In genomic region chr3:62395368-62395767, GRCm38 (mm10) we compare ENCODE assay signal across 23 mouse cellular contexts. TPM values are rescaled to one million over a fixed set of nuclear protein-coding genes. Genes with fewer than 3 reads are reported as not detected.
A peak's percentile ranks its signal among the peaks of the same experiment; 100 is the strongest.
DNase-seq lines count a peak whose midpoint lies in the region; ATAC-seq and TF ChIP-seq lines count a peak whose summit lies in the region.
"Had no signal": no experiment of that assay in that cellular context is flagged by ENCODE, and none has a peak within 500 bp of the region (broad histone marks: within the 10 kb centered on the region; RNA-seq: fewer than 3 reads in every experiment).

No protein-coding gene starts in this region.

- TF ChIP-seq POLR2A in kidney, adult 2 months (IDR thresholded peaks at IDR 0.05; ENCODE audit: low read depth, low read length), result no peak

- ATAC-seq in kidney, embryonic 15.5 days (replicated peaks; ENCODE audit: low FRiP score), result 0 out of 2 replicates have a peak, but pooled peaks have one; percentile 40
- ATAC-seq in stomach, embryonic 16.5 days (ENCODE audit: insufficient read depth, low FRiP score), result no peak
- ATAC-seq in stomach, postnatal 0 days (ENCODE audit: low FRiP score, low TSS enrichment), result no peak
- ATAC-seq in intestine, postnatal 0 days, result peak; percentile 44
- ATAC-seq: Patski had no signal

- H3K27ac ChIP-seq in kidney, embryonic 15.5 days, result no peak overlapping the region
- H3K27ac ChIP-seq in kidney, adult 2 months (ENCODE audit: insufficient read depth, low read depth, low read length), result no peak overlapping the region
- peak overlapping the region; percentile 6; the same call in 1 of the 2 replicates for H3K27ac ChIP-seq in stomach, embryonic 16.5 days (ENCODE audit: low read length)
- no peak overlapping the region for H3K27ac ChIP-seq in stomach, postnatal 0 days (replicated peaks)
- peak overlapping the region; percentile 46; the same call in 1 of the 2 replicates for H3K27ac ChIP-seq in intestine, postnatal 0 days (ENCODE audit: low read depth, low read length)
- H3K27ac ChIP-seq: limb, embryonic 15.5 days; liver, embryonic 14.5 days; lung, embryonic 15.5 days; midbrain, embryonic 10.5 days; neural tube, embryonic 15.5 days had no signal

- TF ChIP-seq CTCF in kidney, adult 2 months (conservative IDR thresholded peaks at IDR 0.05; ENCODE audit: insufficient read depth, insufficient read length, low read depth, low read length), result no peak
- no peak for TF ChIP-seq CTCF in stomach, postnatal 0 days (IDR thresholded peaks at IDR 0.05; ENCODE audit: low read depth)
- TF ChIP-seq CTCF in intestine, postnatal 0 days (IDR thresholded peaks at IDR 0.05; ENCODE audit: low read depth), result no peak

- no peak overlapping the region for H3K4me2 ChIP-seq in kidney, embryonic 15.5 days
- no peak overlapping the region for H3K4me2 ChIP-seq in stomach, embryonic 16.5 days (ENCODE audit: low read depth, low read length)
- H3K4me2 ChIP-seq in stomach, postnatal 0 days (replicated peaks; ENCODE audit: low read depth), result no peak overlapping the region
- H3K4me2 ChIP-seq in intestine, postnatal 0 days (replicated peaks; ENCODE audit: low read depth), result no peak overlapping the region
- H3K4me2 ChIP-seq: heart, embryonic 13.5 days; hindbrain, embryonic 12.5 days; limb, embryonic 15.5 days; lung, embryonic 15.5 days; neural tube, embryonic 15.5 days had no signal

- no peaks in the 10 kb centered on the region for H3K36me3 ChIP-seq in kidney, embryonic 15.5 days
- no peaks in the 10 kb centered on the region for H3K36me3 ChIP-seq in kidney, adult 2 months (ENCODE audit: control insufficient read depth, insufficient read depth, low read length)
- H3K36me3 ChIP-seq in stomach, embryonic 16.5 days (ENCODE audit: control insufficient read depth, insufficient read depth, low read length), result no peaks in the 10 kb centered on the region
- H3K36me3 ChIP-seq in stomach, postnatal 0 days (ENCODE audit: control insufficient read depth, insufficient read depth, low read length), result no peaks in the 10 kb centered on the region
- H3K36me3 ChIP-seq in intestine, postnatal 0 days (ENCODE audit: control insufficient read depth, insufficient read depth), result no peaks in the 10 kb centered on the region
- H3K36me3 ChIP-seq: embryonic facial prominence, embryonic 13.5 days; heart, embryonic 13.5 days; hindbrain, embryonic 12.5 days; limb, embryonic 15.5 days; lung, embryonic 15.5 days; midbrain, embryonic 10.5 days; neural tube, embryonic 15.5 days had no signal

- no peak for TF ChIP-seq EP300 in stomach, postnatal 0 days (optimal IDR thresholded peaks at IDR 0.05)

- peaks cover 13% of the 10 kb centered on the region for H3K4me1 ChIP-seq in kidney, embryonic 15.5 days
- H3K4me1 ChIP-seq in kidney, adult 2 months (ENCODE audit: control insufficient read depth, insufficient read depth, low read length), result no peaks in the 10 kb centered on the region
- H3K4me1 ChIP-seq in stomach, embryonic 16.5 days (ENCODE audit: control insufficient read depth, insufficient read depth, low read length), result peaks cover 7% of the 10 kb centered on the region; the same call in 1 of the 2 replicates
- 0 out of 2 replicates have a peak, but pooled peaks cover 2% of the 10 kb centered on the region for H3K4me1 ChIP-seq in stomach, postnatal 0 days (replicated peaks; ENCODE audit: control insufficient read depth, insufficient read depth)
- H3K4me1 ChIP-seq in intestine, postnatal 0 days (replicated peaks; ENCODE audit: control insufficient read depth, insufficient read depth, low read length), result 0 out of 2 replicates have a peak, but pooled peaks cover 6% of the 10 kb centered on the region

- no peaks in the 10 kb centered on the region for H3K27me3 ChIP-seq in kidney, embryonic 15.5 days
- no peaks in the 10 kb centered on the region for H3K27me3 ChIP-seq in kidney, adult 2 months (replicated peaks; ENCODE audit: control insufficient read depth, insufficient read depth, low read length)
- no peaks in the 10 kb centered on the region for H3K27me3 ChIP-seq in stomach, embryonic 16.5 days (ENCODE audit: control insufficient read depth, insufficient read depth, low read length)
- no peaks in the 10 kb centered on the region for H3K27me3 ChIP-seq in stomach, postnatal 0 days (ENCODE audit: control insufficient read depth, insufficient read depth, low read length)
- H3K27me3 ChIP-seq in intestine, postnatal 0 days (replicated peaks; ENCODE audit: control insufficient read depth, insufficient read depth, low read length), result no peaks in the 10 kb centered on the region
- H3K27me3 ChIP-seq: embryonic facial prominence, embryonic 13.5 days; heart, embryonic 13.5 days; hindbrain, embryonic 12.5 days; limb, embryonic 15.5 days; lung, embryonic 15.5 days; neural tube, embryonic 15.5 days had no signal

- H3K9me3 ChIP-seq in kidney, embryonic 15.5 days (replicated peaks), result no peaks in the 10 kb centered on the region
- no peaks in the 10 kb centered on the region for H3K9me3 ChIP-seq in stomach, embryonic 16.5 days (replicated peaks; ENCODE audit: control insufficient read depth, low read length)
- H3K9me3 ChIP-seq in stomach, postnatal 0 days (ENCODE audit: control insufficient read depth, low read length), result no peaks in the 10 kb centered on the region
- no peaks in the 10 kb centered on the region for H3K9me3 ChIP-seq in intestine, postnatal 0 days (ENCODE audit: control insufficient read depth)
- H3K9me3 ChIP-seq: embryonic facial prominence, embryonic 13.5 days; heart, embryonic 13.5 days; hindbrain, embryonic 12.5 days; limb, embryonic 15.5 days; lung, embryonic 15.5 days; midbrain, embryonic 10.5 days; neural tube, embryonic 15.5 days had no signal

- no peak overlapping the region for H3K4me3 ChIP-seq in kidney, embryonic 15.5 days (replicated peaks)
- H3K4me3 ChIP-seq in kidney, adult 2 months (ENCODE audit: insufficient read depth, low read depth, low read length), result no peak overlapping the region
- no peak overlapping the region for H3K4me3 ChIP-seq in stomach, embryonic 16.5 days (replicated peaks; ENCODE audit: low read length)
- H3K4me3 ChIP-seq in stomach, postnatal 0 days (ENCODE audit: low read depth, low read length), result no peak overlapping the region
- no peak overlapping the region for H3K4me3 ChIP-seq in intestine, postnatal 0 days (ENCODE audit: low read depth, low read length)
- H3K4me3 ChIP-seq: embryonic facial prominence, embryonic 13.5 days; heart, embryonic 13.5 days; hindbrain, embryonic 12.5 days; limb, embryonic 15.5 days; lung, embryonic 15.5 days; midbrain, embryonic 10.5 days; neural tube, embryonic 15.5 days had no signal

- WGBS in kidney, embryonic 15.5 days, result 48% methylated on average over 5 of the region's 5 CpGs
- 60% methylated on average over 5 of the region's 5 CpGs for WGBS in kidney, adult 2 months
- WGBS in stomach, embryonic 16.5 days, result 70% methylated on average over 5 of the region's 5 CpGs
- WGBS in stomach, postnatal 0 days, result 68% methylated on average over 5 of the region's 5 CpGs
- 56% methylated on average over 5 of the region's 5 CpGs for WGBS in intestine, postnatal 0 days

- DNase-seq in kidney, adult 2 months, result no peak
- DNase-seq in stomach, postnatal 0 days (ENCODE audit: low spot score), result no peak
- no peak for DNase-seq in thymus, postnatal 14 days
- DNase-seq in embryo, embryonic 10.5 days (ENCODE audit: low spot score), result no peak
- DNase-seq: adrenal gland, adult 2 months; cerebellum, adult 11 months; cerebellum, postnatal 10 days; gastrocnemius, postnatal 10 days; heart, postnatal 14 days; right cerebral cortex, adult 18-20 months; right cerebral cortex, postnatal 4 days had no signal

- H3K9ac ChIP-seq in kidney, embryonic 15.5 days, result no peak overlapping the region
- no peak overlapping the region for H3K9ac ChIP-seq in stomach, embryonic 16.5 days (ENCODE audit: low read length)
- no peak overlapping the region for H3K9ac ChIP-seq in stomach, postnatal 0 days (ENCODE audit: low read length)
- no peak overlapping the region for H3K9ac ChIP-seq in intestine, postnatal 0 days (ENCODE audit: low read depth, low read length)
- H3K9ac ChIP-seq: embryonic facial prominence, embryonic 13.5 days; heart, embryonic 13.5 days; hindbrain, embryonic 12.5 days; limb, embryonic 15.5 days; liver, embryonic 14.5 days; lung, embryonic 15.5 days; neural tube, embryonic 15.5 days had no signal

RNA-seq across cellular contexts. Expression of gene Arhgef26, which starts 57.2 kb away (rescaled TPM):
- 14.1 and 14.8 TPM in 2 replicates for polyA plus RNA-seq in kidney, embryonic 15.5 days (2015; fragmentation: Nextera tagmentation; extraction: Ambion mirVana)
- polyA plus RNA-seq in kidney, adult 2 months (2012; rRNA removed), result 1.3 and 1.6 TPM in 2 replicates
- polyA plus RNA-seq in stomach, embryonic 16.5 days (2015; fragmentation: Nextera tagmentation; extraction: Ambion mirVana), result 10.4 and 12.2 TPM in 2 replicates
- polyA plus RNA-seq in stomach, postnatal 0 days (2015; fragmentation: Nextera tagmentation; extraction: Ambion mirVana), result 5.2 and 5.9 TPM in 2 replicates
- polyA plus RNA-seq in intestine, postnatal 0 days (2015; fragmentation: Nextera tagmentation; extraction: Ambion mirVana), result 13.0 and 15.7 TPM in 2 replicates

Comparison
In these comparisons a context has a peak if more than half of its experiments do, and no peak if none do; other contexts are left out.
1. H3K27ac ChIP-seq: peak in stomach, embryonic 16.5 days (single experiment) and intestine, postnatal 0 days (single experiment); none in kidney, embryonic 15.5 days (single experiment), kidney, adult 2 months (single experiment) and stomach, postnatal 0 days (single experiment).
2. ATAC-seq: peak in kidney, embryonic 15.5 days (single experiment) and intestine, postnatal 0 days (single experiment); none in stomach, embryonic 16.5 days (single experiment) and stomach, postnatal 0 days (single experiment).